Mouse (Mus musculus) thymus, adult 2 months (tissue): ENCODE results near the gene Lin9.

ENCODE experiments used
- CTCF ChIP-seq: fragments of 200-500 bp; IDR thresholded peaks from 2 replicates; pipeline ENCODE4 v1.5.1; 2012; ENCODE audit warnings: mild to moderate bottlenecking, control low read depth, low read length, moderate library complexity, borderline replicate concordance; ENCODE audit not compliant: control insufficient read depth, poor library complexity, insufficient read depth; ENCODE audit errors: extremely low read depth
- POLR2A ChIP-seq: fragments of 200-500 bp; IDR thresholded peaks from 2 replicates; pipeline ENCODE4 v1.6.1; 2012; ENCODE audit warnings: mild to moderate bottlenecking, low read length, control low read depth, moderate library complexity; ENCODE audit not compliant: control insufficient read depth, poor library complexity, insufficient read depth; ENCODE audit errors: extremely low read depth

- TF ChIP-seq POLR2A (no peak), CTCF (no peak)
These were observed 39.1 kb upstream of the Lin9 start for GRCm38 (mm10) chr1:180601806-180602205.
